ENCODE assay signal across 15 mouse cellular contexts in the genomic region with DNA sequence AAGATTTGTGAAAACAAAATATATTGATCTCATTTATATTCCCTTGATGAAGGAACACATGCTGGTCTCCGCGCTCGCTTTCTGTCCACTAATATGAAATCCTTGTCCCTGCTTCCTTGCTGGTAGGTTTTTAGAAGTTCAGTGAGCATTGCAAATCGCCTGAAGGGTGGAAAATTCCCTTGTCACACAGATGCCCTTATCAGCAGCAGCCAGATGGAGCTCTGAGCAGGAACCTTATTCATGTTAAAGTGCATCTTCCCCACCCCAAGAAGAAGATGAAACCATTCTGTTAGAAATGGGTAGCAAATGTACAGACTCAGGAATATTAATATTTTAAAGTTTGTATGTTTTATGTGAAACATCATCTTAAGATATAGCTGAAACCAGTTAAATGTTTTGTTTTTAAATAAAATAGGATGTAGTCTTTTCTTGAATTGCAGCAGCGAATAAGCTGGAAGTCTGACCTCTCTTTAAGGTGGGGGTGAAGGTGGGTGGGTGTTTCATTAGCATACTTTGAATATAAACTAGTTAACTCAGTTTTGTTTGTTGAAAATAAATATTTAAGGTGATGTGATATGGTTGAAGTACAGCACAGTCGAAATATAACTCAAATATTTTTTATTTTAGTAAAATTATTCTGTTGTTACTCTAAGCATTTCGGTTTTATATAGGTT. TPM values are rescaled to one million over a fixed set of nuclear protein-coding genes. Genes with fewer than 3 reads are reported as not detected.
A peak's percentile ranks its signal among the peaks of the same experiment; 100 is the strongest.
DNase-seq lines count a peak whose midpoint lies in the region; ATAC-seq and TF ChIP-seq lines count a peak whose summit lies in the region.
"Had no signal": no experiment of that assay in that cellular context is flagged by ENCODE, and none has a peak within 500 bp of the region (broad histone marks: within the 10 kb centered on the region; RNA-seq: fewer than 3 reads in every experiment).

No protein-coding gene starts in this region.

- no peaks in the 10 kb centered on the region for H3K4me1 ChIP-seq in midbrain, postnatal 0 days (ENCODE audit: insufficient read depth, low read length)
- H3K4me1 ChIP-seq in forebrain, embryonic 12.5 days = no peaks in the 10 kb centered on the region
- H3K4me1 ChIP-seq: embryonic facial prominence, embryonic 13.5 days; heart, embryonic 15.5 days; limb, embryonic 10.5 days; neural tube, embryonic 15.5 days had no signal

- H3K4me2 ChIP-seq in midbrain, postnatal 0 days (ENCODE audit: low read depth, low read length, poor library complexity, severe bottlenecking) = no peak overlapping the region
- H3K4me2 ChIP-seq in forebrain, embryonic 12.5 days = no peak overlapping the region
- H3K4me2 ChIP-seq: embryonic facial prominence, embryonic 13.5 days; heart, embryonic 15.5 days; neural tube, embryonic 15.5 days had no signal

- no peak overlapping the region for H3K4me3 ChIP-seq in midbrain, postnatal 0 days (ENCODE audit: low read depth, low read length)
- no peak overlapping the region for H3K4me3 ChIP-seq in forebrain, embryonic 12.5 days (replicated peaks)
- H3K4me3 ChIP-seq: embryonic facial prominence, embryonic 13.5 days; heart, embryonic 15.5 days; limb, embryonic 10.5 days; neural tube, embryonic 15.5 days had no signal

- no peak overlapping the region for H3K9ac ChIP-seq in midbrain, postnatal 0 days (replicated peaks; ENCODE audit: low read length, poor library complexity, severe bottlenecking)
- H3K9ac ChIP-seq in forebrain, embryonic 12.5 days = no peak overlapping the region
- H3K9ac ChIP-seq: embryonic facial prominence, embryonic 13.5 days; heart, embryonic 15.5 days; neural tube, embryonic 15.5 days had no signal

- 53% methylated on average over 7 of the region's 7 CpGs for whole genome bisulfite sequencing in midbrain, postnatal 0 days
- WGBS in forebrain, embryonic 12.5 days = 89% methylated on average over 7 of the region's 7 CpGs

- peaks cover 11% of the 10 kb centered on the region for H3K36me3 ChIP-seq in midbrain, postnatal 0 days (ENCODE audit: insufficient read depth, low read length)
- peaks cover 36% of the 10 kb centered on the region for H3K36me3 ChIP-seq in forebrain, embryonic 12.5 days (replicated peaks)

- no peaks in the 10 kb centered on the region for H3K9me3 ChIP-seq in midbrain, postnatal 0 days (ENCODE audit: low read length)
- no peaks in the 10 kb centered on the region for H3K9me3 ChIP-seq in forebrain, embryonic 12.5 days
- H3K9me3 ChIP-seq: embryonic facial prominence, embryonic 13.5 days; heart, embryonic 15.5 days; limb, embryonic 10.5 days; neural tube, embryonic 15.5 days had no signal

- H3K27me3 ChIP-seq in midbrain, postnatal 0 days (ENCODE audit: insufficient read depth, low read length) = no peaks in the 10 kb centered on the region
- H3K27me3 ChIP-seq in forebrain, embryonic 12.5 days = no peaks in the 10 kb centered on the region
- H3K27me3 ChIP-seq: embryonic facial prominence, embryonic 13.5 days; heart, embryonic 15.5 days; neural tube, embryonic 15.5 days had no signal

- peak; percentile 45 for TF ChIP-seq CTCF in midbrain, postnatal 0 days (IDR thresholded peaks at IDR 0.05)

- DNase-seq in cerebellum, postnatal 14 days = peak; percentile 12 to 39
- DNase-seq in MEL-GATA-1-ER (ENCODE audit: extremely low read depth, low read depth) = peak; percentile 83
- DNase-seq in midbrain, postnatal 0 days (ENCODE audit: low spot score) = peak; percentile 49
- no peak for DNase-seq in natural killer cell, adult 2 months (ENCODE audit: low spot score in 2 of 2)
- no peak for DNase-seq in thymus, postnatal 36 days
- DNase-seq: B cell, adult 2 months; lung, postnatal 4 days had no signal

- no peak for ATAC-seq in cerebellum, adult (ENCODE audit: insufficient number of reproducible peaks, low FRiP score, low TSS enrichment)
- ATAC-seq in erythroid progenitor cell, adult 5-6 weeks (replicated peaks; ENCODE audit: low FRiP score, poor library complexity, severe bottlenecking) = peak; percentile 98
- ATAC-seq in midbrain, postnatal 0 days (ENCODE audit: low FRiP score) = no peak
- no peak for ATAC-seq in forebrain, embryonic 12.5 days (ENCODE audit: low FRiP score)

- no peak overlapping the region for H3K27ac ChIP-seq in midbrain, postnatal 0 days (ENCODE audit: low read depth, low read length)
- H3K27ac ChIP-seq in forebrain, embryonic 12.5 days = no peak overlapping the region
- H3K27ac ChIP-seq: embryonic facial prominence, embryonic 13.5 days; heart, embryonic 15.5 days; limb, embryonic 10.5 days; neural tube, embryonic 15.5 days had no signal

RNA-seq across cellular contexts. Expression of a gene that starts 39.7 kb away (rescaled TPM):
- total RNA-seq in erythroid progenitor cell, adult 5-6 weeks (2015; ENCODE audit: low replicate concordance) = 0.42 TPM in 1 of 2 replicates, not detected in the other
- total RNA-seq in erythroid progenitor cell, adult 5-6 weeks (2017; ENCODE audit: low replicate concordance) = 0.51 TPM in 1 of 2 replicates, not detected in the other
- 0.44 and 1.1 TPM in 2 replicates for total RNA-seq in midbrain, postnatal 0 days (2014; rRNA removed)
- 0.14 and 0.32 TPM in 2 replicates for polyA plus RNA-seq in midbrain, postnatal 0 days (2015; fragmentation: Nextera tagmentation; extraction: Ambion mirVana)
- polyA plus RNA-seq in forebrain, embryonic 12.5 days (2016; fragmentation: Nextera tagmentation; extraction: Ambion mirVana) = 0.06 and 0.15 TPM in 2 replicates
- polyA plus RNA-seq: embryonic facial prominence, embryonic 13.5 days; limb, embryonic 10.5 days; small intestine, adult 2 months had no signal

Comparison
In these comparisons a context has a peak if more than half of its experiments do, and no peak if none do; other contexts are left out.
1. DNase-seq: peak in cerebellum, postnatal 14 days (2 of 2), MEL-GATA-1-ER (single experiment) and midbrain, postnatal 0 days (single experiment); none in natural killer cell, adult 2 months (0 of 2) and thymus, postnatal 36 days (0 of 2).